Mouse (Mus musculus) kidney, adult 9 months (tissue): Measurements from ENCODE around the gene Rgs1.
A peak's percentile ranks its signal among the peaks of the same experiment; 100 is the strongest.

ENCODE experiments used
- DNase-seq: peaks from one replicate; pipeline ENCODE4 v3.0.0; 2022

Gene Rgs1

GRCm38 (mm10) chr1:144248923-144249322, at the start of gene Rgs1:
Gene Rgs1, minus strand, starts transcription at chr1:144249242.
- DNase-seq = no peak

GRCm38 (mm10) chr1:144283020-144284014, 34.3 kb upstream of the Rgs1 start:
- DNase-seq = no peak

GRCm38 (mm10) chr1:144280056-144280455, 31.0 kb upstream of the Rgs1 start:
- DNase-seq = peak; percentile 39

- DNase-seq = no peak
Observed at GRCm38 (mm10) chr1:144272991-144273390, 23.9 kb upstream of the Rgs1 start.

GRCm38 (mm10) chr1:144269112-144269511, 20.1 kb upstream of the Rgs1 start:
- DNase-seq = no peak

GRCm38 (mm10) chr1:144267471-144268470, 18.7 kb upstream of the Rgs1 start:
- DNase-seq = no peak

GRCm38 (mm10) chr1:144264000-144264399, 15.0 kb upstream of the Rgs1 start:
- DNase-seq = no peak

GRCm38 (mm10) chr1:144262008-144262407, 13.0 kb upstream of the Rgs1 start:
- no peak for DNase-seq

GRCm38 (mm10) chr1:144258779-144259178, 9.7 kb upstream of the Rgs1 start:
- DNase-seq = no peak

- DNase-seq = no peak
Observed at GRCm38 (mm10) chr1:144256556-144257331, 7.7 kb upstream of the Rgs1 start.

- DNase-seq = no peak
Observed at GRCm38 (mm10) chr1:144248206-144248605, 836 bp downstream of the Rgs1 start.

- DNase-seq = no peak
Observed at GRCm38 (mm10) chr1:144247382-144247781, 1.7 kb downstream of the Rgs1 start.

- DNase-seq = peak; percentile 40
Observed at GRCm38 (mm10) chr1:144243511-144243910, 5.5 kb downstream of the Rgs1 start.

- DNase-seq = no peak
Observed at GRCm38 (mm10) chr1:144239195-144239594, 9.8 kb downstream of the Rgs1 start.

GRCm38 (mm10) chr1:144215230-144215629, 33.8 kb downstream of the Rgs1 start:
- DNase-seq = no peak

GRCm38 (mm10) chr1:144210912-144211311, 38.1 kb downstream of the Rgs1 start:
- no peak for DNase-seq

- no peak for DNase-seq
Observed at GRCm38 (mm10) chr1:144206281-144207061, 42.6 kb downstream of the Rgs1 start.

GRCm38 (mm10) chr1:144204766-144205165, 44.3 kb downstream of the Rgs1 start:
- DNase-seq = no peak

GRCm38 (mm10) chr1:144202939-144203338, 46.1 kb downstream of the Rgs1 start:
- no peak for DNase-seq

GRCm38 (mm10) chr1:144200496-144200895, 48.5 kb downstream of the Rgs1 start:
- DNase-seq = no peak

- DNase-seq = no peak
Observed at GRCm38 (mm10) chr1:144199538-144199937, 49.5 kb downstream of the Rgs1 start.

GRCm38 (mm10) chr1:144197684-144198083, 51.4 kb downstream of the Rgs1 start:
- peak; percentile 45 for DNase-seq
